ENCODE assay signal across 21 mouse cellular contexts in the genomic region with DNA sequence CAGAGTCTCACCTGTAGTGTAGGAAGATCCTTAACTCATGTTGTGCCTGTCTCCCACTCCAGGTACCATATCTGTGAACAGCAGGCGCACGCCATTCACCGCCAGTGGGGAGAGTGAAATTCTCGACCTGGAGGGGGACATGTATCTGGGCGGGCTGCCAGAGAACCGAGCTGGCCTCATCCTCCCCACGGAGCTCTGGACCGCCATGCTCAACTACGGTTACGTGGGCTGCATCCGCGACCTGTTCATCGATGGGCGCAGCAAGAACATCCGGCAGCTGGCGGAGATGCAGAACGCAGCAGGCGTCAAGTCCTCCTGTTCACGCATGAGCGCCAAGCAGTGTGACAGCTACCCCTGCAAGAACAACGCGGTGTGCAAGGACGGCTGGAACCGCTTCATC.
DNase-seq lines count a peak whose midpoint lies in the region; TF ChIP-seq lines count a peak whose summit lies in the region.
"Had no signal": no experiment of that assay in that cellular context is flagged by ENCODE, and none has a peak within 500 bp of the region (broad histone marks: within the 10 kb centered on the region; RNA-seq: fewer than 3 reads in every experiment).

No protein-coding gene starts in this region.

- no peaks in the 10 kb centered on the region for H3K27me3 ChIP-seq in heart, adult 2 months (ENCODE audit: control insufficient read depth, insufficient read depth, low read length)
- H3K27me3 ChIP-seq: forebrain, embryonic 13.5 days; hindbrain, embryonic 15.5 days; limb, embryonic 13.5 days; lung, embryonic 15.5 days; midbrain, embryonic 13.5 days; neural tube, embryonic 13.5 days had no signal

- no peak overlapping the region for H3K9ac ChIP-seq in heart, adult 2 months (ENCODE audit: low read depth, low read length)
- H3K9ac ChIP-seq: forebrain, embryonic 13.5 days; hindbrain, embryonic 15.5 days; limb, embryonic 13.5 days; lung, embryonic 15.5 days; midbrain, embryonic 13.5 days; neural tube, embryonic 13.5 days had no signal

- TF ChIP-seq POLR2A in heart, adult 2 months (IDR thresholded peaks at IDR 0.05; ENCODE audit: insufficient read depth, low read depth, low read length): no peak

- H3K36me3 ChIP-seq in heart, adult 2 months (ENCODE audit: control insufficient read depth, insufficient read depth, low read length): no peaks in the 10 kb centered on the region
- H3K36me3 ChIP-seq: hindbrain, embryonic 15.5 days; limb, embryonic 13.5 days; lung, embryonic 15.5 days had no signal

- no peak for TF ChIP-seq CTCF in heart, adult 2 months (IDR thresholded peaks at IDR 0.05)

- no peaks in the 10 kb centered on the region for H3K4me1 ChIP-seq in heart, adult 2 months (ENCODE audit: control insufficient read depth, insufficient read depth, low read length)
- H3K4me1 ChIP-seq: limb, embryonic 13.5 days; lung, embryonic 15.5 days had no signal

- 80% methylated on average over 24 of the region's 24 CpGs for WGBS in heart, adult 2 months

- no peak for TF ChIP-seq EP300 in heart, adult 2 months (IDR thresholded peaks at IDR 0.05; ENCODE audit: insufficient read depth, low read depth, low read length)

- H3K79me2 ChIP-seq in heart, adult 2 months (replicated peaks; ENCODE audit: control insufficient read depth, insufficient read depth, low read length): no peaks in the 10 kb centered on the region

- H3K4me3 ChIP-seq in heart, adult 2 months: no peak overlapping the region
- H3K4me3 ChIP-seq: forebrain, embryonic 13.5 days; hindbrain, embryonic 15.5 days; limb, embryonic 13.5 days; lung, embryonic 15.5 days; midbrain, embryonic 13.5 days; neural tube, embryonic 13.5 days had no signal

- intact Hi-C loops in heart, adult 2 months (cut with DNase I): no loop called here

- no peak overlapping the region for H3K27ac ChIP-seq in heart, adult 2 months
- H3K27ac ChIP-seq: forebrain, embryonic 13.5 days; hindbrain, embryonic 15.5 days; limb, embryonic 13.5 days; lung, embryonic 15.5 days; midbrain, embryonic 13.5 days; neural tube, embryonic 13.5 days; stomach, postnatal 0 days had no signal

- DNase-seq in heart, postnatal 4 days: peak; percentile 4
- no peak for DNase-seq in heart, adult 2 months
- DNase-seq in testis, postnatal 10 days (ENCODE audit: low spot score): peak; percentile 46
- DNase-seq in testis, postnatal 14 days (ENCODE audit: low spot score): no peak
- DNase-seq in R1 (ENCODE audit: low read depth, low spot score): peak; percentile 23
- no peak for DNase-seq in lung, postnatal 14 days
- DNase-seq: adrenal gland, adult 2 months; adrenal gland, postnatal 36 days; B cell, adult 2 months; cerebellum, adult 8-10 months; gastrocnemius, postnatal 14 days; kidney, adult 11 months; lung, postnatal 36 days; thymus, postnatal 4 days had no signal

Comparison
In these comparisons a context has a peak if more than half of its experiments do, and no peak if none do; other contexts are left out.
1. DNase-seq: peak in heart, postnatal 4 days (single experiment), testis, postnatal 10 days (single experiment) and R1 (single experiment); none in heart, adult 2 months (0 of 2), testis, postnatal 14 days (single experiment) and lung, postnatal 14 days (single experiment).